Mouse (Mus musculus): Measurements from ENCODE around the gene Hrg.
"Not testable (repeated sequence)": the region's sequence is repeated elsewhere in the genome, so short reads cannot be mapped to it uniquely, and the experiment has no call there.

Hrg gene

GRCm38 (mm10) chr16:22950840-22951395, at the start of gene Hrg:
Gene Hrg (plus strand): TSS chr16:22951072.
- no peak for DNase-seq

- DNase-seq = no peak
Observed at GRCm38 (mm10) chr16:22901326-22901725, 49.5 kb upstream of the Hrg start.

- DNase-seq = no peak
Observed at GRCm38 (mm10) chr16:22909290-22909689, 41.6 kb upstream of the Hrg start.

GRCm38 (mm10) chr16:22911986-22912385, 38.9 kb upstream of the Hrg start:
- no peak for DNase-seq

- DNase-seq = no peak
Observed at GRCm38 (mm10) chr16:22912886-22913285, 38.0 kb upstream of the Hrg start.

- DNase-seq = no peak
Observed at GRCm38 (mm10) chr16:22914276-22914675, 36.6 kb upstream of the Hrg start.

- DNase-seq = no peak
Observed at GRCm38 (mm10) chr16:22918034-22918433, 32.8 kb upstream of the Hrg start, which contains the start of gene Fetub. Gene Fetub (plus strand): TSS chr16:22918334.

GRCm38 (mm10) chr16:22918664-22919312, 32.1 kb upstream of the Hrg start:
- DNase-seq = no peak

GRCm38 (mm10) chr16:22919971-22920854, 30.7 kb upstream of the Hrg start:
- DNase-seq = no peak

- DNase-seq = no peak
Observed at GRCm38 (mm10) chr16:22921761-22922160, 29.1 kb upstream of the Hrg start.

GRCm38 (mm10) chr16:22922433-22922832, 28.4 kb upstream of the Hrg start:
- DNase-seq = no peak

GRCm38 (mm10) chr16:22929575-22929974, 21.3 kb upstream of the Hrg start:
- no peak for DNase-seq

GRCm38 (mm10) chr16:22931431-22932200, 19.3 kb upstream of the Hrg start:
- no peak for DNase-seq

- no peak for DNase-seq
Observed at GRCm38 (mm10) chr16:22937631-22938030, 13.2 kb upstream of the Hrg start.

- no peak for DNase-seq
Observed at GRCm38 (mm10) chr16:22938541-22938940, 12.3 kb upstream of the Hrg start.

GRCm38 (mm10) chr16:22939120-22939695, 11.7 kb upstream of the Hrg start:
- no peak for DNase-seq

GRCm38 (mm10) chr16:22941825-22942476, 8.9 kb upstream of the Hrg start:
- not testable (repeated sequence) for DNase-seq

GRCm38 (mm10) chr16:22947371-22947770, 3.5 kb upstream of the Hrg start:
- DNase-seq = no peak

GRCm38 (mm10) chr16:22953069-22953468, 2.2 kb downstream of the Hrg start:
- DNase-seq = no peak

- no peak for DNase-seq
Observed at GRCm38 (mm10) chr16:22955397-22956084, 4.7 kb downstream of the Hrg start.

- DNase-seq = no peak
Observed at GRCm38 (mm10) chr16:22956085-22956439, 5.2 kb downstream of the Hrg start.

- no peak for DNase-seq
Observed at GRCm38 (mm10) chr16:22961073-22961472, 10.2 kb downstream of the Hrg start.
